Mouse (Mus musculus) heart, postnatal 0 days (tissue): Measurements from ENCODE around the gene Hhipl1.

Experiments
- CTCF ChIP-seq: IDR thresholded peaks from 2 replicates; pipeline ENCODE4 v1.5.1; 2016; ENCODE audit warnings: antibody characterized with exemption, control low read depth, low read depth
- EP300 ChIP-seq: IDR thresholded peaks from 2 replicates; pipeline ENCODE4 v1.6.1; 2016; ENCODE audit warnings: antibody characterized with exemption, low read depth

DNA sequence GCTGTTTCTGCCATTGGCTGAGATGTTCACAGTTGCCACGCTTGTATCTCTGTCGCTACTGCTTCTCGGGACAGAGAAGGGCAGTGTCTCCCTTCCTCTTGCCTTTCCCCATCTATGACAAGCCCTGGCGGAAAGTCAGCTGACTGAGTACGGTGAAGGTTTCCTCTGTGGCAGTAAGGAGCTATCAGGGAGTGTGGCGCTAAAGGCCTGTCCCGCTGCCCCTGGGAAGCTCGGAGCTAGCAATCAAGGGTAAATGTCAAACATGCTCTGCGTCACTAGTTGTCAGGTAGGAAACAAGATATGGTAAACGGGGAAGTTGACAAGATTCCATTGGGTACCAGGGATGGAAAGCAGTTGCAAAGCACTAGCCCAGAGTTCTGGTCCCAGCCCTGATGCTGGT lies 9.7 kb downstream of the Hhipl1 start:
- TF ChIP-seq CTCF = no peak
- TF ChIP-seq EP300 = no peak
